Mouse (Mus musculus) small intestine, adult 2 months (tissue): ENCODE data around the gene Cdh6. TPM values are rescaled to one million over a fixed set of nuclear protein-coding genes. Genes with fewer than 3 reads are reported as not detected.

Experiments
- H3K27ac ChIP-seq: fragments of 200-500 bp; 2 replicates; pipeline ENCODE4 v1.5.1; 2012; ENCODE audit warnings: low read depth, low read length, control low read depth, inconsistent platforms; ENCODE audit not compliant: insufficient read depth
- H3K27me3 ChIP-seq: fragments of 200-500 bp; 2 replicates; pipeline ENCODE4 v1.6.1; 2012; ENCODE audit warnings: mild to moderate bottlenecking, moderate library complexity, low read length, inconsistent platforms; ENCODE audit not compliant: control insufficient read depth, insufficient read depth
- H3K36me3 ChIP-seq: fragments of 200-500 bp; 2 replicates; pipeline ENCODE4 v1.6.1; 2012; ENCODE audit warnings: mild to moderate bottlenecking, low read length, control low read depth, inconsistent platforms; ENCODE audit not compliant: control insufficient read depth, insufficient read depth
- H3K4me1 ChIP-seq: fragments of 200-500 bp; 2 replicates; pipeline ENCODE4 v1.6.1; 2012; ENCODE audit warnings: low read length, inconsistent platforms, mixed read lengths; ENCODE audit not compliant: control insufficient read depth, insufficient read depth, insufficient read length
- H3K4me3 ChIP-seq: fragments of 200-500 bp; 2 replicates; pipeline ENCODE4 v1.5.1; 2012; ENCODE audit warnings: low read depth, mild to moderate bottlenecking, control low read depth, inconsistent platforms, low read length, moderate library complexity
- CTCF ChIP-seq: fragments of 200-500 bp; IDR thresholded peaks from 2 replicates; pipeline ENCODE4 v1.5.1; 2012; ENCODE audit warnings: low read depth, mild to moderate bottlenecking, control low read depth, inconsistent platforms, low read length, moderate library complexity, mixed read lengths; ENCODE audit not compliant: insufficient replicate concordance, insufficient read length; ENCODE audit errors: extremely low read depth
- POLR2A ChIP-seq: fragments of 200-500 bp; IDR thresholded peaks from 2 replicates; pipeline ENCODE4 v1.6.1; 2012; ENCODE audit warnings: low read depth, mild to moderate bottlenecking, control low read depth, inconsistent platforms, low read length, moderate library complexity
- WGBS: fragments of 180-500 bp; shearing (Covaris S2); methylation state at CpG from one replicate; pipeline ENCODE4 v1.1.7; 2018; 5-methylcytosine and 5-hydroxymethylcytosine counted together
- polyA plus RNA-seq: library from polyadenylated mRNA; depleted of rRNA; stranded (reverse); fragments of >200 nt; gene quantifications from 2 replicates; pipeline ENCODE4 v1.2.3, GENCODE M21; 2012

Cdh6 gene
- polyA plus RNA-seq, 1 experiment: 0.14 TPM

GRCm38 (mm10) chr15:13095406-13095805 is 78.1 kb downstream of the Cdh6 start:
- TF ChIP-seq POLR2A: no peak
- no peaks in the 10 kb centered on the region for H3K4me1 ChIP-seq
- H3K27me3 ChIP-seq: no peaks in the 10 kb centered on the region
- H3K4me3 ChIP-seq: no peak overlapping the region
- 73% methylated on average over 9 of the region's 9 CpGs for WGBS
- H3K36me3 ChIP-seq: no peaks in the 10 kb centered on the region
- H3K27ac ChIP-seq: no peak overlapping the region

DNA sequence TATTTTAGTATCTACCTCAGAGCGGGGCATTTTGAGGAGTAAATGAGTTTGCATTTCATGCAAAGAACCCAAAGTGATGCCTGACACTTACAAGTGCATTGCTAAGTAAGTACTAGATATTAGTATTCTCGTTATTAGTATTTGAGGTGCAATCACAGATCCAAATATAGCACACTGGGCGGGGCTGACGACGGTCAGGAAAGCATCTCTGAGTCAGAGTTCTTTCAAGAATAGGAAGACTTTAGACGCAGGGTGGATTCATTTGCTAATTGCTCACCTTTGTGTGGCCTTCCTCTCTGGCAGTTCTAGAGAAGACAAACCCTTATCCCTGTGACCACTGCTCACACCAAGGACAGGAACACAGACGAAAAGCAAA is 78.6 kb downstream of the Cdh6 start:
- Histone ChIP-seq H3K4me3 (no peak overlapping the region), H3K27me3 (no peaks in the 10 kb centered on the region), H3K36me3 (no peaks in the 10 kb centered on the region), H3K27ac (no peak overlapping the region), H3K4me1 (no peaks in the 10 kb centered on the region)
- 57% methylated on average over 7 of the region's 7 CpGs for WGBS
- TF ChIP-seq POLR2A: no peak
- TF ChIP-seq CTCF: no peak

DNA sequence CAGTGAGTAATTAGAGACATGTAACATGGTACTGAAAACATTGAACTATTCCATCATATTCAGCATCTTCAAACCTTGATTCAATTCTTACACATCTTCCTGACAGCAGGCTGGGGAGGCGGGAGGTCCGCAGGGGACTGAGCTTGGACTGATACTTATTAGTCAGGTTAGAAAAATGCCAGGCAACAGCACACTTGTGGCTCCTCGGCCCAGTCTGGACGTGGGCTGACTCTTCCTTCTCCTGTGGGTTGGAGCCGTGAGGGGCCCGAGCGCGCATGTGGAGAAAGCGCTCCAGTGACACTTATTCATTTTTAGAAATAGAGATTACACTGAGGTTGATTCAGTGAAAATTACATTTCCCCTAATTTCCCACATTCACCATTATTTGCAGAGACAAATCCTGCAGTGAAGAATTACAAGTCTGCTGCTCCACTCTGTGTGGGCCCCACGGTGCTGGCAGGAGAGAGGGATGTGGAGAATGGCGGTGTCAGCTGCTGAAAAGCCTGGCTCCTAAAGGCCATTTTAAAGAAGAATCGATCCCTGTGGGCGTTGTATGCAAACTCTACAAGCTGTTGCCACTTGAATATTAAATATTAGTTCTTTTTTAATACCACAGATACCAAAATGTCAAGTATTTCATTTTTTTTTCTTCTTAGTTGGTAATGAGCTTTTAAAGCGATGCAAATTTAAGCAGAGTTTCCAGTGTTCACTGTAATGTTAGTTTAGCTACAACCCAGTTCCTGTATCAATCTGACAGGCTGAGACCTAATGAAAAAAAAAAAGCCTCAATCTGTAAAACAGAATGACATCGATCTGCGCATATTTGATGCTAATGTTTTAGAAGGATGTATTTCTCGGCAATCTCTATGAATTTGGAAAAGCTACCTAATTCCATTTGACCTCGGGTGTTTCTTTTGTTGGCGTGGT is 79.3 kb downstream of the Cdh6 start:
- Histone ChIP-seq H3K36me3 (no peaks in the 10 kb centered on the region), H3K27me3 (no peaks in the 10 kb centered on the region), H3K27ac (no peak overlapping the region), H3K4me3 (no peak overlapping the region), H3K4me1 (no peaks in the 10 kb centered on the region)
- no peak for TF ChIP-seq POLR2A
- TF ChIP-seq CTCF: no peak
- 86% methylated on average over 19 of the region's 19 CpGs for WGBS

GRCm38 (mm10) chr15:13092064-13092463 is 81.4 kb downstream of the Cdh6 start:
- H3K4me3 ChIP-seq: no peak overlapping the region
- WGBS: 86% methylated on average over 13 of the region's 13 CpGs
- TF ChIP-seq CTCF (no peak), POLR2A (no peak)
- no peaks in the 10 kb centered on the region for H3K27me3 ChIP-seq
- no peaks in the 10 kb centered on the region for H3K36me3 ChIP-seq
- H3K4me1 ChIP-seq: no peaks in the 10 kb centered on the region
- H3K27ac ChIP-seq: no peak overlapping the region

- no peaks in the 10 kb centered on the region for H3K27me3 ChIP-seq
- no peak overlapping the region for H3K4me3 ChIP-seq
- WGBS: 54% methylated on average over 7 of the region's 7 CpGs
- no peak overlapping the region for H3K27ac ChIP-seq
- H3K4me1 ChIP-seq: no peaks in the 10 kb centered on the region
- TF ChIP-seq CTCF (no peak), POLR2A (no peak)
- H3K36me3 ChIP-seq: no peaks in the 10 kb centered on the region
These were observed 84.9 kb downstream of the Cdh6 start for GRCm38 (mm10) chr15:13088504-13089058.

DNA sequence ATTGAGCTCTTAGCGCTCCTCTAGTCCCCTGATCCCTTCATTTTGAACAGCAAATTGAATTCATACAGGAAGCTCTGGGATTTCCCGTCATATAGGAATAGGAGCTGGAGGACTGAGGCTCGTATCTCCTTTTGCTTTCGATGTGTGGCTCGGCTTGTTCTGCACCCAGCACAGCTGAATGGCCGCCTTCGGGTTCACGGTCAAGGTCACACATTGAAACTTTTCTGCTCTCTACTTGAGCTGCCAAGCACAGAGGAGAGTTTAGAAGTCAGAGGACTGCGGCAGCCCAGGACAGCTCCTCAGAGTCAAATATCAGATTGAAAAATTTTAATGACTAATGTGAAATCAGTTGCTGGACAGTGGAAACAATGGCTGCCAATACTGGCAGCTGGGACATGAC is 88.7 kb downstream of the Cdh6 start:
- TF ChIP-seq POLR2A (no peak), CTCF (no peak)
- Histone ChIP-seq H3K4me3 (no peak overlapping the region), H3K4me1 (no peaks in the 10 kb centered on the region), H3K27me3 (no peaks in the 10 kb centered on the region), H3K36me3 (no peaks in the 10 kb centered on the region), H3K27ac (no peak overlapping the region)
- WGBS: 83% methylated on average over 9 of the region's 9 CpGs

DNA sequence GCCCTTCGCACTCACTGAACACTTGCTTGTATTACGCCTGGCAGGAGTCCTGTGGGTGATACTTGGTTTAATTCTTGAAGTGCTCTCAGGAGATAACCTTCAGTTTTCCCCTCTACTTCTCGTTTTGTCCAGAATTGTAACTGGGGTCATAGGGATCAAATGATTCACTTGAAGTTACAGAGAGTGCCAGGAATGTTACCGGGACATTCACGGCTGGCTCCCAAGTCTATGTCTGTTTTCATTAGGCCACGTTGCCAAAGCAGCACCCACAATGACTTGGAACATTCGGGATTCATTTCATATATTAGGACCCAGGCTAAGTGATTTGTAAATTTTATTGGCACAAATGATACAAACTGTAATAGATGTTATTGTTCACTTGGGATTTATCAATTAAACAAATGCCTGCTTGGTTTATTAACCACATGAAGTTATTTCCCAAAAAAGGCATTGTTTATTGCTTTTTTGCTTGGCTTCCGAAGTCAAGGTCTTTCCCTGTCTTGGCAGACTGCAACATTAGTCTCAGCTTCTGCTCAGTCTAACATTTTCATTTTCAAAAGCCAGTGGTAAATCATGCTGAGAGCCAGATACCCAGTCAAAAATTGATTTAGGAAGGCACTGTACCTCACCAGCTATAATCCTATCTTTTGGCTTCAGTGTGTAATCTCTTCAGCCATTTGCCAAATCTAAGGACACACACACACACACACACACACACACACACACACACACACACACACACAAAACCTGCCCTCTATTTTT is 96.4 kb downstream of the Cdh6 start:
- Histone ChIP-seq H3K27me3 (no peaks in the 10 kb centered on the region), H3K4me1 (no peaks in the 10 kb centered on the region), H3K36me3 (no peaks in the 10 kb centered on the region), H3K4me3 (no peak overlapping the region), H3K27ac (no peak overlapping the region)
- WGBS: 72% methylated on average over 8 of the region's 8 CpGs
- no peak for TF ChIP-seq POLR2A
- no peak for TF ChIP-seq CTCF
